Mouse (Mus musculus) adipocyte (in vitro differentiated cells): ENCODE results near the gene Hmga1.

Experiments used
- DNase-seq: peaks from one replicate; pipeline ENCODE4 v3.0.0-alpha.2; 2016; ENCODE audit warnings: low spot score

The Hmga1 gene

DNA sequence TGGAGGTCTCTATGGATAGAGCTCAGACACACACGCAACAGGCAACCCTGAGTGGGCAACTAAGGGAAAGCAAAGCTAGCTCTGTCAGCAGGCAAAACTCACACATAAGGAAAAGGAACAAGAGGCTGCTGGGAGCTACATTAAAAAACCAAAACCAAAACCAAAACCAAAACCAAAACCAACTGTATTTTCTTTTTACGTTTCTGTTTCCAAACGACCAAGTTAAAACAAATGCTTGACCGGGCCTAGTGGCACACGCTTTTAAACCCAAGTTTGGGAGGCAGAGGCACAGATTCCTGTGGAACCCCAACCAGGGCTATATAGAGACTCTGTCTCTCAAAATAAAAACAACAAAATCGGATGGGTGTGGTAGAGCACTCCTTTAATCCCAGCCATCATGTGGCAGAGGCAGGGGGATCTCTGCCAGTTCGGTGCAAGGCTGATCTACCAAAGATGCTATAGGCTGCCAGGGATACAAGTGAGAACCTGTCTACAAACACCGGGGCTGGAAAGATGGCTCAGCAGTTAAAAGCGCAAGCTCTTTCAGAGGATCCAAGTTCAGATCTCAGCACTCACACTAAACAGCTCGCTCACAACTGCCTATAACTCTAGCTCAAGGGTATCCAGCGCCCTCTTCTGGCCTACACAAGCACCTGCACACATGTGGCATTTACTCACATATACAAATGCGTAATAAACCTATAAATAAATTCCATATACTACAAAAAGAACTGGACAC, 35.7 kb downstream of the Hmga1 start:
- no peak for DNase-seq

DNA sequence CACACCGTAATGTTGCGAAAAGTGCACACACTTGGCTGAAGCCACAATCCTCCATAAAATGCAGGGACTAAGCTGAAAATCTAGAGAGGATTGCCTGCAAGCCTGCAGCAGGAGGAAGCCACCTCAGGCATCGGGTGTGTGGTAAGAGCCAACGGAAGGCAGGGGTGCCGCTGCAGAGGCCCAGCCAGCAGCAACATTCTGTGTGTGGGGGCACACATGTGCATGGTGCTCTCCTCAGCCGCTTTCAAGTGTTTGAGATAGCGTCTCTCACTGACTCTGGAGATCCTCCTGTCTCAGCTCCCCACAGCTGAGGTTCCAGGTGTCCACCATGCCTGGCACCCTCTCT, 36.2 kb downstream of the Hmga1 start:
- no peak for DNase-seq

DNA sequence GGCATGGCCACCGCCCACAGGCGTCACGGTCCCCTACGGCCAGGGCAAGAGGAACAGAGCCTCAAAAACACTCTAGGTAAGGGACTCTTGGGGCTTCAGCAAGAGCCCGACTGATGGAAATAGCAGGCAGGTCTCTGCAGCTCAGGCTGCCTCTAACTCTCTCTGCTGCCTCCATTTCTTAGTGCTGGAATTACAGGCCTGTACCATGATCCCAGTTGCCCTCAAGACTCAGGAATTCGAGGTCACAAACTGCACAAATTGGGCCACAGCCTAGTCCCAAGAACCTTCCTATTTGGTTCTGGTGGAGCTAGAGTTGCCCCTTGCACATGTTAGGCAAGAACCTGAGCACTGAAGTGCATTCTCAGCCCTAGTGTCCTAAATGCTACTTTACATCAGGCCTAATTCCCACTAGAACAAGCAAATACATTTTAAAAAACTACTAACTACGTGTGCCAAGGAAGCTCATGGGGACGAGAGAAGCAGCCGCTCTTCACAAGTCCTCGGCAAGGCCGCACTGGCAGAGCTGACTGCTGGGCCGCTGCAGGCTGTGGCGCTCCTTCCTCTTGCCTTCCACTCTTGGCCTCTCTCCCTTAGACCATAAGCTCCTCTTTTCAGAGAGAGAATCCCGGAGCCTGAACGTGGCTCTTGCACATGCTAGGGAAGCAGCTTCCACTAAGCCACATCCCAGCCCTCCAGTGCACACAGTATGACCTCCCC, 39.5 kb downstream of the Hmga1 start:
- DNase-seq = peak; percentile 55

DNA sequence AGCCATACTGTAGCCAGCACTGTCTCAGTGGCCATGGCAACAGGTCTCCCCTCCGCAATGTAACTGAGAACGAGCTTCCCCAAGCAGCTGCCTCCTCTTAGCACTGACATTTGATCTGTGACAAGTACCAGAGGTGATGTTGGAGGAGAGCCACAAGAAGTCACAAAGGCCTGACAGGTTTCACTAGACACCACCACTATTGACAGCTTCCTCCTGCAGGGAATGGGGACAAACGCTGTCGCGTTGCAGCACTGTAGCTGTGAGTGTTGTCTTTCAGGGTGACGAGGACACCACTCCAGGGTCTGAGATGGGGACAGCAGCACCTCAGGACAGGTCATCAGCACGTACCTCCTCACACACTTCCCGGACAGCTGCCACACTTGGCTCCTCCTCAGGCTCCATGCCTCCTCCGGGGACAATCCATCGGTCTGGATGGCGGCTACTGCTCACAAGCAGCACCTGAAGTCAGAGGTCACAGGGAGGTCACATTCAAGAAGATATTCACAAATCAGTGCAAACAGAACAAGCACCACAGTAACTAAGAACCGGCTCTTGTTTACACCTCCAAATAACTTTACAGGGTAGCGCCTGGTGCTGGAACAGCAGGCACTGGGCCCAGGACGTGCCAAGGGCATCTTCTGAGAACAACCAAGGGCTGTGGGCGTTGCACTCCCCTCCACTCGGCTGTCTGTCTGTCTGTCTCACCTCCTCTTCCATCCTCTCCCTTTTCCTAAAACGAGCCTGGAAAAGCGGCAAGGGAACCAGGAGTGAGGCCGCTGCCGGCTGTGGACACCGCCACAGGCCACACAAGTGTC, 40.3 kb downstream of the Hmga1 start:
- no peak for DNase-seq

DNA sequence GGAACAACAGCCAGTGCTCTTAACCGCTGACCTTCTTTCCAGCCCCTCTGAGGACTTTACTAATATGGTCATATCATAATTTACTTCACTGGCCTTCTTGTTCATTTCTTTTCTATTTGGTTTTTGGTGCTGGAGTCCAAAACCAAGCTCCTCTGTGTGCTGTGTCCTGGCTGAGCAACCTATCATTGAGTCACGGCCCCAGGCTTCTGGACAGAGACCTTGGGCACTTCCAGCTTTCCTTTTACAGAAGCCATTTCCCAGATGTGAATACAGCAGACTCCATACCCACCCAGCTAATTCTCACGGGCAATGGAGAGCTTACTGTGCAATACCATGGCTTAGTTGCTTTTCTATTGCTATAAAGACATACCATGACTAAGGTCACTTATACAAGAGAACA, 44.0 kb downstream of the Hmga1 start:
- no peak for DNase-seq

DNA sequence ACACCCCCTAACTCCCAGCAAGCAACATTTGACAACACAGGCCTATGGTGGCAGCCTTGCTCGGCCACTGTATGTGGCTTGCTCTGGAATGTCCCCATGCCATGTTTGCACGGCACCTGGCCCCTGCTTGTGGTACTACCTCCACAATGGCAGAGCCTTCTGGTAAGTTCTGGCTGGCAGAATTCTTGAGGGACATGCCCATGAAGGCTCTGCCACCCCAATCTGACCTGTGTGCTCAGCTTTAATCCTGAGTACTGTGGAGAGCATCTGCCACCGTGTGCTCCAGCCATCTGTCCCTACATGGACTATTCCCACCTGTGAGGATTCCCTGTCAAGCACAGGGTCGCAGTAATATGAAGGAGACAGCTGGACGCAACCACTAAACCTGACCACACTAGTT, 44.6 kb downstream of the Hmga1 start:
- DNase-seq = no peak

DNA sequence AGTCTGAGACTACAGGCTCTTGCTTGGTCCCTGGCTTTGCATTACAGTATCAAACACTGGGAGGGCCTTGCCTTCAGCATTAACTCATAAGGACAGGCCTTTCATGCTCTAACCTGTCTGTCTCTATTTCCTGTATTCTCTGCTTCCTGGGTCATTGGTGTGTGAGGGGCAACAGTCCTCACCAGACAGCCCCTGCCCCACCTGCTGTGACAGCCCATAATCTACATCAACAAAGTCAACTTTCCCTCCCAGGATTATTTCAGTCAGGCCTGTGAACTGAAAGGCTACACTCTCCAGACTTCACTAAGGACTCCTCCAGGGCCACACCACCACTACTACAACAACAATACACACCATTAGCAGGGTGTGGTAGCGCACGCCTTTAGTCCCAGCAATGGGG, 46.7 kb downstream of the Hmga1 start:
- no peak for DNase-seq

DNA sequence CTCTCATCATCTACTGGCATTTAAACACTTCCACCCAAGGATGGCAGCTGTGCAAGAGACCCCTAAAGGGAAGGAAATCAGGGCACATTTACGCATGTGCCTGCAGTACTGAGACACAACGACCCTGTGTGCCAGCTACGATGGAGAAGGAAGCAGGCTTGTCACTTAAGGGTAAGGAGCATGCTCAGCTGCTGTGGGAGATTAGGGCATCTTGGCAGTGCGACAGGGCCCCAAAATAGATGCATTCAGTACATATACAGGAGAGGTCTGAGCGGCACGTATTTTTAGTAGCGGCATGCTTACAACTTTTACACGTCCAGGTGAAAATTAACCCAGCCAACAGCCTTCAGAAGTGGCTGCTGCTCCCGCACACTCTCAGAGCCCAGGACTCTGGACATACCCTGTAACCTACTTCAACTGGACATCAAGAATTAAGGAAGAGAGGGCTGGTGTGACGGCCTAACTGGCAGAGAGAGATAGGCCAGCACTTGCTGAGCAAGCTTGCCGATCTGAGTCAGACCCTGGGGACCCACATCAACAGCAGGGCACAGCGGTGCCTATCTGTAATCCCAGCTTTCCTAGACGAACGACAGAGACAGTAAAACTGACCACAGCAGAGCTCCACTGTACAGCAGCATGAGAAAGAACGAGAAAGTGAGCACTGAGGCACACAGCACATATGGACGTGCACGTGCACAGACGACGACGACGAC, 47.4 kb downstream of the Hmga1 start:
- peak; percentile 14 for DNase-seq

DNA sequence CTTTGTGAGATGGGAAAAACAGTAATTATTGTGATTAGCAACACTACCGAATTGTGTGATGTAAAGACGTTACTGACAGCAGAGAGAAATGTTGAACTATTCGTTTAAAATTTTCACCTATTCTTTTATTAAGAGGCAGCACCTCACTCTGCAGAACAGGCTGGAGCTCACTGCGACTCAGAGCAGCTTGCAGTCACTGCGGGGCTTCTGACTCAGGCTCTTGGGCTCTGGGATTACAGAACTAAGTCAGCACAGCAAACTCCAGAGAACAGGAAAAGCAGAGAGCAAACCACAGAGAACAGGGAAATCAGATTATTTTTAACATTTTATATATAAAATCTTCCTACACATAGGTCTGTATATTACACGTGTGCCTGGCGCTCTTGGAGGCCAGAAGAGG, 53.3 kb downstream of the Hmga1 start:
- DNase-seq = no peak

DNA sequence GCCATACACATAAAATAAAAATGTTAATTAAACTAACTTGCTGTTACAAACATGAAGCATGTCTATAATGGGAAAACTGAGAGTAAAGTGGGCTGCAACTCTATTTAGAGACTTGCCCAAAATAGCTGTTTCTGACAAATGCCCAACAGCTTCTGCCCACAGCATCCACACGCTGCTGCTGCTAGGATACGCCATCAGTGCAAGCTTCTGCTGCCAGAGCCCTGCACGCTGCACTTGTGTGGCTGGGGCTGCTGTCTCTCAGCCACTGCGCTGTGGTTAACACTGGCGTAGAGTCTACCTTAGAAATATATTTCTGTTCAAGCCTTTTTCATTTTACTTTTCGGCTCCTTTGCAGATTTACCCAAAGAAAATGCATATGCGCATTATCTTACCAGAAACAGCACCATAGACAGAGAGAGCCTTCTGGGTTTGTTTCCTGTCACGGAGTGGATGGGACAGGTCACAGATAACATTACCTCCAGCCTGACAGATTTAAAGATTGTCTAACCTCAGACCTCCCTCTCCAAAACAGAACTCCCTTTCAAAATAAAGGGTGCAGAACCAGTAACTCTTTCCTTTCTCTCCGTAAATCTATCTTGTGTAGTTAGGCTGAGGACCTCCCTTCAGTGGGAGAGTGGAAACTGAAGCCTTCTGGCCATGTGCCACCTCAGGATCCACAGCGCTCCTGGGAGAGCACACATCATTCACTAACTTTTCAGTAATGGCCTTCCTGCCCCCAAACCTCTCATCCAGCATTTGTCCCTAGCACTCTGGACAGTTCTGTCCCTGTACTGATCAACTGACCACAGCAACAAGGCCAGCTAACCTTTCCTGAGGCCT, 54.6 kb downstream of the Hmga1 start:
- DNase-seq = no peak

DNA sequence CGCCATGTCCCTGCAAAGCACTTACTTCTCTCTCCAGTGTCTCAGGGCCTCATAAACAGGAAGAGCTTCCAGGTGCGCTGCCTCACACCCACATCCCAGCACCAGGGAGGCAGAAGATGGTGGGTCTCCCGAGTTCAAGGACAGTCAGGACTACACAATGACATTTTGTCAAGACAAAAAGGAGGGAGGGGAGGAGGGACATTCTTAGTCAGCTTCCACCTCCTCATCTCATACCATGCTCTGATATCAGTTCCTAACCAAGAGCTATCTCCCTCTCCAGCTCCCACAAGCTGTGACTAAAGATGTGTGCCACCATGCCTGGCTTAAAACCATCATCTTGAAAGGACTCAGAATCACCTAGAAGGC, 55.2 kb downstream of the Hmga1 start:
- DNase-seq = no peak

DNA sequence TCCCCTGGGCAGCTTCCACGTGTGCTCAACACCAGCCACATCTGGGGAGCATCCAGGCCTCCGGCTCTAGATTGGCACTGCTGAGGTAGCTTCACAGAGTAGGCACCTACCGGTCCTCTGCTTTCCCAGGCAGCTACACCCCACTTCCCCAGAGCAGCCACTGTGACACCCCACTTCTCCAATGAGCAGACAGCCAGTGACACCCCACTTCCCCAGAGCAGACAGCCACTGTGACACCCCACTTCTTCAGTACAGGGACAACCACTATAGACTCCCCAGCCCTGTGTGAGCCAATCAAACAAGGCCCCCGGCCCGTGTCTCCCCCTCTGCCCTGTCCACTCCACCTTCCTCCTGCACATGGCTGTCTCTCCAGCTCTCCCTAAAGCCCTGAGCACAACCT, 55.7 kb downstream of the Hmga1 start:
- no peak for DNase-seq

DNA sequence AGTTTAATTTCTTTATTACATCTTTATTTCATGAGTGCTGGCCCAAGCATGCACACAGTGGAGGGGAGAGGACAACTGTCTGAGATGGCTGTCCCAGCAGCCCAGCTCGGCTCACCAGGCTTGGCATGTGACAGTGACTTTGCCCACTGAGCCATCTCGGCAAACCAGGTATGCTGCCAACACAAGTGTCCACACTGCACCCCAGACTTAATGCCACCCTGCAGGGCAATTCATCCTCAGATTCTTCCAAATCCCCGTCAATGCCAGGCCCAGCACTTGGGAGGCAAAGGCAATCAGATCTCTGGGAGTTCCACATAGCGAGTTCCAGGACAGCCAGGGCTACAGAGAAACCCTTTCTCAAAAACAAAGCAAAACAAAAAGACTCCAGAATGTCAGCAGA, 56.7 kb downstream of the Hmga1 start:
- DNase-seq = no peak
